Mouse (Mus musculus) brain, embryonic 14.5 days (tissue): Measurements from ENCODE around the gene Txnrd2.

ENCODE experiments used
- CTCF ChIP-seq: fragments of 200-500 bp; IDR thresholded peaks from 2 replicates; pipeline ENCODE4 v1.5.1; 2012; ENCODE audit warnings: inconsistent platforms, mild to moderate bottlenecking, moderate library complexity, borderline replicate concordance; ENCODE audit not compliant: insufficient read depth, insufficient read length; ENCODE audit errors: extremely low read depth
- POLR2A ChIP-seq: fragments of 200-500 bp; IDR thresholded peaks from 2 replicates; pipeline ENCODE4 v1.6.1; 2012; ENCODE audit warnings: mild to moderate bottlenecking, inconsistent platforms, borderline replicate concordance; ENCODE audit not compliant: poor library complexity, insufficient read depth, insufficient read length, severe bottlenecking; ENCODE audit errors: extremely low read depth

DNA sequence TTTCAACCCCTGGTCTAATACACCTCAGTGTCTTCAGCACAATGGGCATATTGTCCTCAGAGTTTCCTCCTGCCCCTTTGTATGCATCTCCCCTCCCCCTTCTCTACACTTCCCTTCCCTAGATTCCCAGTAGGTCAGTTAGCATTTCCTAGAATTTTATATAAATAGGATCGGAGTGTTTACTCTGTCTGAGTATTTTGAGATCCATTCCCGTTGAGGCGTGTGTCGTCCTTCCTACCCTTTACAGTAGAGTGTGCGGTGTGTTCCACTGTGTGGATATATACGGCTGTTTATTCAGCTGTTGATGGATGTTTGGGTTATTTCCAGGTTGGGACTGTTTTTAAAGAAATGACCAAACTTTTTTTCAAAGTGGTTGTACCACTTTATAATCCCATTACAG lies 87.3 kb downstream of the Txnrd2 start:
- no peak for TF ChIP-seq CTCF
- TF ChIP-seq POLR2A = no peak
